Mouse (Mus musculus) limb, embryonic 14.5 days (tissue): Measurements from ENCODE around the gene Myrfl. TPM values are rescaled to one million over a fixed set of nuclear protein-coding genes. Genes with fewer than 3 reads are reported as not detected.

ENCODE experiments used
- ATAC-seq: fragments of 200-750 bp; cut with Nextera tagmentation; 2 replicates; pipeline ENCODE4 v1.8.0; 2017; ENCODE audit warnings: low read depth, moderate number of reproducible peaks, moderate TSS enrichment; ENCODE audit not compliant: low FRiP score
- DNase-seq: peaks from one replicate; pipeline ENCODE4 v3.0.0-alpha.2; 2015; ENCODE audit warnings: low spot score
- H3K27ac ChIP-seq: fragments of 300-500 bp; sonication (generic); replicated peaks from 2 replicates; pipeline ENCODE4 v1.5.1; 2014; ENCODE audit warnings: low read depth, mild to moderate bottlenecking, low read length, moderate library complexity, mixed read lengths
- H3K27me3 ChIP-seq: fragments of 300-500 bp; sonication (generic); 2 replicates; pipeline ENCODE4 v1.6.1; 2014; ENCODE audit warnings: low read length, mixed read lengths; ENCODE audit not compliant: control insufficient read depth, insufficient read depth
- H3K36me3 ChIP-seq: fragments of 300-500 bp; sonication (generic); 2 replicates; pipeline ENCODE4 v1.6.1; 2014; ENCODE audit warnings: mild to moderate bottlenecking, low read length, moderate library complexity, mixed read lengths; ENCODE audit not compliant: control insufficient read depth, insufficient read depth
- H3K4me1 ChIP-seq: fragments of 300-500 bp; sonication (generic); 2 replicates; pipeline ENCODE4 v1.6.1; 2014; ENCODE audit warnings: antibody characterized with exemption, low read length, mixed read lengths; ENCODE audit not compliant: control insufficient read depth, insufficient read depth
- H3K4me2 ChIP-seq: fragments of 300-500 bp; sonication (generic); replicated peaks from 2 replicates; pipeline ENCODE4 v1.6.1; 2014; ENCODE audit warnings: low read depth, mild to moderate bottlenecking, low read length, moderate library complexity; ENCODE audit not compliant: severe bottlenecking
- H3K4me3 ChIP-seq: fragments of 300-500 bp; sonication (generic); replicated peaks from 2 replicates; pipeline ENCODE4 v1.5.1; 2014; ENCODE audit warnings: low read length
- H3K9ac ChIP-seq: fragments of 300-500 bp; sonication (generic); 2 replicates; pipeline ENCODE4 v1.6.1; 2014; ENCODE audit warnings: mild to moderate bottlenecking, low read depth, low read length, moderate library complexity; ENCODE audit not compliant: severe bottlenecking
- H3K9me3 ChIP-seq: fragments of 300-500 bp; sonication (generic); 2 replicates; pipeline ENCODE4 v1.6.1; 2016; ENCODE audit warnings: low read length; ENCODE audit not compliant: control insufficient read depth
- POLR2A ChIP-seq: fragments of 200-500 bp; IDR thresholded peaks from 2 replicates; pipeline ENCODE4 v1.8.0; 2012; ENCODE audit warnings: inconsistent platforms, mild to moderate bottlenecking, moderate library complexity, borderline replicate concordance; ENCODE audit not compliant: insufficient read depth, insufficient read length; ENCODE audit errors: extremely low read depth
- WGBS: fragments of 180-500 bp; shearing (Covaris S2); extraction: QIAGEN DNeasy Blood & Tissue Kit; methylation state at CpG from one replicate; pipeline ENCODE4 v1.1.7; 2014; 5-methylcytosine and 5-hydroxymethylcytosine counted together
- polyA plus RNA-seq, 2 experiments: library from polyadenylated mRNA; depleted of rRNA in 1 of 2; stranded (reverse) in 1 of 2; unstranded in 1 of 2; fragments of >200 nt; fragmentation: Nextera tagmentation in 1 of 2; extraction: Ambion mirVana in 1 of 2; gene quantifications; 2 replicates each; pipeline versions ENCODE4 v1.2.1 to v1.2.3; 2012 to 2014

The Myrfl gene
- polyA plus RNA-seq, 2 experiments, result 0.07 to 0.18 TPM

DNA sequence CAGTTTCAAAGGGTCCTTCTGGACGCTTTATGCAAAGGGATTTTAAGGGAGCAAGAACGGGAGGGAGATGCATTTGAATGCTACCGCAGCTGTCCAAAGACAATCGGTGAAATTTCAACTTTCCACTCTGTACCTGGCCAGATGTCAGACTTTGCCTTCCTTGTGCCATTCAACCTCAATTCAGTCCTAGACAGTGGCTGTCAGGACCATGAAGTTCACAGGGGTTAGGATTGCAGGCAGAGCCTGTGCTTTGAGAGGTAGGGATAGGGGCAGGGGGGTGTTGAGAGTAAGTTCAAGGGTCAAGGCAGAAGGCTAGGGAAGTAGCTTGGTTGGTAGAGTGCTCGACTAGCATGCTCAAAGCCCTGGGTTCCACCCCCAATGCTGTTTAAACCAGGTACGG lies 25.9 kb downstream of the Myrfl start:
- TF ChIP-seq POLR2A, result no peak
- no peaks in the 10 kb centered on the region for H3K27me3 ChIP-seq
- H3K36me3 ChIP-seq, result no peaks in the 10 kb centered on the region
- DNase-seq (no peak), ATAC-seq (no peak)
- 80% methylated on average over 6 of the region's 6 CpGs for WGBS
- 0 out of 2 replicates have a peak, but pooled peaks cover 4% of the 10 kb centered on the region for H3K4me1 ChIP-seq
- no peaks in the 10 kb centered on the region for H3K9me3 ChIP-seq
- no peak overlapping the region for H3K27ac ChIP-seq
- no peak overlapping the region for H3K9ac ChIP-seq
- no peak overlapping the region for H3K4me3 ChIP-seq
- H3K4me2 ChIP-seq, result no peak overlapping the region

- Histone ChIP-seq H3K9me3 (no peaks in the 10 kb centered on the region), H3K4me1 (0 out of 2 replicates have a peak, but pooled peaks cover 2% of the 10 kb centered on the region), H3K36me3 (no peaks in the 10 kb centered on the region), H3K4me2 (no peak overlapping the region), H3K4me3 (no peak overlapping the region), H3K9ac (no peak overlapping the region), H3K27ac (no peak overlapping the region), H3K27me3 (no peaks in the 10 kb centered on the region; the same call in 1 of the 2 replicates)
- no peak for DNase-seq
- TF ChIP-seq POLR2A, result no peak
- ATAC-seq, result no peak
- WGBS, result 82% methylated on average over 11 of the region's 11 CpGs
Observed at GRCm38 (mm10) chr10:116853159-116853845, 43.4 kb downstream of the Myrfl start.

DNA sequence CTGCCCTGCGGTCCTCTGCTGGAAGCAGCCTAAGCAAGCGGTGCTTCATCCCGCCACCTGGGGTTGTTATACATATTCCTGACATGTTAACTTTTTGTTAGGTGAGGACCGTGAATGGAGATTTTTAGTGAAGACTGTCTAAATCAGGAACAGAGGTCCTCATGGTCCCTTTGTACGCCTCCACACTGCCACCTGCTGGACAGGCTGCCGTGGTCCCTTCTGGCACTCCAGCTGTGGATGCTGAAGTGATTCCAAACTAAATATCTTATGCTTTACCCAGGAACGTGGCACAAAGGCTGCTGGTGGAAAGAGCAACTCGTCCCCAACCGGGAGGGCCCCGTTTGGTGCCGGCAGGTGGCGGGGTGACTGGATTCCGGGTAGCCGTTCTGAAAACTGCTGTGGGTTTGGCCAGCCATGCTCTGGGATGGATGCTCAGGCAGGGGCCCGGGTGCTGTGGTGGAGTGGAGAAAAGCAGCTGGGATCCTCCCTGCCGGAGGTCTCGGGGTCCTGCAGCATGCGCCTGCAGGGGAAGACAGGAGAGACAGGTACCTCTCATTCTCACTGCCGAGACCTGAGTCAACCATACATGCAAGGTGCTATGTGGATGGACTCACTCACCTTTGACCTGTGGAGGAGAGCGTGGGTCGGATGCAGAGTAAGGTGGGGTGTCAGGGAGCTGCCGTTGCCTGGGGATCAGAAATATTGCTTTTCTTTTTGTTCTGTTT lies 47.8 kb downstream of the Myrfl start:
- TF ChIP-seq POLR2A, result no peak
- ATAC-seq (peak; percentile 86), DNase-seq (peak; percentile 90)
- Histone ChIP-seq H3K27me3 (no peaks in the 10 kb centered on the region; the same call in 1 of the 2 replicates), H3K4me3 (no peak overlapping the region), H3K4me1 (0 out of 2 replicates have a peak, but pooled peaks cover 2% of the 10 kb centered on the region), H3K27ac (no peak overlapping the region), H3K36me3 (no peaks in the 10 kb centered on the region), H3K9ac (no peak overlapping the region), H3K4me2 (peak overlapping the region; percentile 48), H3K9me3 (no peaks in the 10 kb centered on the region)
- 20% methylated on average over 22 of the region's 22 CpGs for WGBS

GRCm38 (mm10) chr10:116841551-116841950 lies 55.2 kb downstream of the Myrfl start:
- no peak for ATAC-seq
- DNase-seq, result no peak
- no peaks in the 10 kb centered on the region for H3K9me3 ChIP-seq
- WGBS, result 73% methylated on average over 3 of the region's 3 CpGs
- H3K4me1 ChIP-seq, result no peaks in the 10 kb centered on the region
- no peaks in the 10 kb centered on the region for H3K27me3 ChIP-seq
- no peak for TF ChIP-seq POLR2A
- no peak overlapping the region for H3K4me3 ChIP-seq
- no peak overlapping the region for H3K4me2 ChIP-seq
- H3K27ac ChIP-seq, result no peak overlapping the region
- H3K9ac ChIP-seq, result no peak overlapping the region
- H3K36me3 ChIP-seq, result no peaks in the 10 kb centered on the region

GRCm38 (mm10) chr10:116830676-116831075 lies 66.0 kb downstream of the Myrfl start:
- 0 out of 2 replicates have a peak, but pooled peaks cover 8% of the 10 kb centered on the region for H3K4me1 ChIP-seq
- TF ChIP-seq POLR2A, result no peak
- ATAC-seq, result no peak
- H3K9me3 ChIP-seq, result no peaks in the 10 kb centered on the region
- no peak overlapping the region for H3K27ac ChIP-seq
- H3K4me3 ChIP-seq, result no peak overlapping the region
- no peaks in the 10 kb centered on the region for H3K27me3 ChIP-seq
- H3K36me3 ChIP-seq, result no peaks in the 10 kb centered on the region
- no peak overlapping the region for H3K9ac ChIP-seq
- H3K4me2 ChIP-seq, result no peak overlapping the region
- whole genome bisulfite sequencing, result 73% methylated on average over 6 of the region's 6 CpGs
- no peak for DNase-seq
